Mouse (Mus musculus): ENCODE results near the gene Osbpl6.

GRCm38 (mm10) chr2:76631600-76631999, 225.3 kb downstream of the Osbpl6 start:
- TF ChIP-seq CTCF (IDR thresholded peaks at IDR 0.05; ENCODE audit: borderline replicate concordance, insufficient read depth, low read depth, low read length) (no peak), POLR2A (IDR thresholded peaks at IDR 0.05; ENCODE audit: borderline replicate concordance, insufficient read depth, low read length) (no peak)
